Mouse (Mus musculus) right cerebral cortex, adult 18-20 months (tissue): ENCODE data around the gene Phactr1.

Experiments used
- DNase-seq: peaks from one replicate; pipeline ENCODE4 v3.0.0; 2022; ENCODE audit warnings: mixed read lengths

The Phactr1 gene

GRCm38 (mm10) chr13:42759170-42759569, 78.7 kb downstream of the Phactr1 start:
- DNase-seq, result peak; percentile 51

- peak; percentile 60 for DNase-seq
Measured at GRCm38 (mm10) chr13:42760907-42761544, 80.6 kb downstream of the Phactr1 start.

GRCm38 (mm10) chr13:42772314-42772713, 91.9 kb downstream of the Phactr1 start:
- no peak for DNase-seq

GRCm38 (mm10) chr13:42774040-42774439, 93.6 kb downstream of the Phactr1 start:
- DNase-seq, result no peak

- DNase-seq, result peak; percentile 74
Measured at GRCm38 (mm10) chr13:42782151-42782550, 101.7 kb downstream of the Phactr1 start.

- no peak for DNase-seq
Measured at GRCm38 (mm10) chr13:42789221-42789620, 108.8 kb downstream of the Phactr1 start.

GRCm38 (mm10) chr13:42792279-42792678, 111.9 kb downstream of the Phactr1 start:
- no peak for DNase-seq

GRCm38 (mm10) chr13:42800523-42800922, 120.1 kb downstream of the Phactr1 start:
- no peak for DNase-seq

GRCm38 (mm10) chr13:42804314-42804713, 123.9 kb downstream of the Phactr1 start:
- DNase-seq, result peak; percentile 69

GRCm38 (mm10) chr13:42812762-42813161, 132.3 kb downstream of the Phactr1 start:
- DNase-seq, result no peak

GRCm38 (mm10) chr13:42818378-42818777, 138.0 kb downstream of the Phactr1 start:
- DNase-seq, result no peak

GRCm38 (mm10) chr13:42820513-42820912, 140.1 kb downstream of the Phactr1 start:
- no peak for DNase-seq

GRCm38 (mm10) chr13:42821426-42822106, 141.1 kb downstream of the Phactr1 start:
- DNase-seq, result peak; percentile 68

GRCm38 (mm10) chr13:42822545-42822944, 142.1 kb downstream of the Phactr1 start:
- DNase-seq, result peak; percentile 86

GRCm38 (mm10) chr13:42823875-42824274, 143.5 kb downstream of the Phactr1 start:
- DNase-seq, result no peak

- no peak for DNase-seq
Measured at GRCm38 (mm10) chr13:42826602-42827001, 146.2 kb downstream of the Phactr1 start.

- DNase-seq, result no peak
Measured at GRCm38 (mm10) chr13:42828978-42829377, 148.6 kb downstream of the Phactr1 start.

GRCm38 (mm10) chr13:42835441-42835840, 155.0 kb downstream of the Phactr1 start:
- DNase-seq, result no peak

- DNase-seq, result no peak
Measured at GRCm38 (mm10) chr13:42839358-42839757, 158.9 kb downstream of the Phactr1 start.

- peak; percentile 37 for DNase-seq
Measured at GRCm38 (mm10) chr13:42852086-42852485, 171.7 kb downstream of the Phactr1 start.

GRCm38 (mm10) chr13:42853900-42854595, 173.6 kb downstream of the Phactr1 start:
- DNase-seq, result no peak

GRCm38 (mm10) chr13:42866162-42866941, 185.9 kb downstream of the Phactr1 start:
- DNase-seq, result peak; percentile 63

GRCm38 (mm10) chr13:42867026-42867425, 186.6 kb downstream of the Phactr1 start:
- no peak for DNase-seq
